Mouse (Mus musculus): ENCODE data around the gene Adcy2. TPM values are rescaled to one million over a fixed set of nuclear protein-coding genes. Genes with fewer than 3 reads are reported as not detected.
A peak's percentile ranks its signal among the peaks of the same experiment; 100 is the strongest.

Adcy2 gene
- polyA plus RNA-seq, 1 experiment from 2014 or later, result 6.5 TPM

DNA sequence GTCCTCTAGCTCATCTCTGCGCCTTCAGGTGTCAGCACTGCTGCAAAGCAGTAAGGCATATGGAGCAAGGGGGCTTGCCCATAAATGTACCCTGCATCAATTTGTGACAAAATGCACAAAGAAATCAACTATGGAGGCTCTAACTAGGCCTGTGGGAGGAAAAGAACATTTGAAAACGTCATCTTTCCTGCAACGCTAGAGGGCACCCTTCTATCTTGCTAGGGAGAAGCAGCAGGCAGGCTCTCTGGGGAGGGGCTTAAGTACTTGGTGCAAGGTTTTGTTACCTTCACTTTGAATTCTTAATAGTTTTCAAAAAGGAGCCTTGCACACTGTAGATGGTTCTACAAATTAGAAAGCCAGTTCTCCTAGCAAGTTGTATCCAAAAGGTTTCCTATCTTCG is 2.8 kb upstream of the Adcy2 start:
- Histone ChIP-seq H3K36me3 (no peaks in the 10 kb centered on the region), H3K27ac (no peak overlapping the region), H3K9ac (no peak overlapping the region), H3K9me3 (replicated peaks) (no peaks in the 10 kb centered on the region), H3K27me3 (peaks cover 23% of the 10 kb centered on the region), H3K4me1 (peaks cover 25% of the 10 kb centered on the region), H3K4me3 (replicated peaks) (no peak overlapping the region), H3K4me2 (no peak overlapping the region)
- WGBS, result 23% methylated on average over 4 of the region's 4 CpGs
- no peak for ATAC-seq (replicated peaks; ENCODE audit: low FRiP score)

DNA sequence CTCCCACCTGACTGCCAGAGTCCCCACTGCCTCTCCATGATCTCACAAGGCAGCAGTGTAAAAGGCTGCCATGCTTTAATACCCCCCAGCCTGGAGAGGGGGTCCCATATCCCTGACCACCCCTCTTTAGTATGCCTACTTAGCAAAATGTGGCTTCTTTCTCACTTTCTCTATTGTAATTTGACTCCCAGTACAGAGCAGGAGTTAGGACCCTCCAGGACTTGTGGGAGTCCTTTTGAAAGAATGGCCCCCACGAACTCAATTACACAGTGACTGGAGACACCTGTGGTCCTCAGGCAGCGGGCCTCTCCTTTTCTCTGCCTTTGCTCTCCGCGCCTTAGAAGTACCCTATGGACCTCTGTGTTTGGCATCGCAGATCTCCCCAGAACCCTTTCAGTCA is 485 bp upstream of the Adcy2 start:
- Histone ChIP-seq H3K27ac (peak overlapping the region; percentile 76), H3K27me3 (peaks cover 23% of the 10 kb centered on the region), H3K4me1 (peaks cover 25% of the 10 kb centered on the region), H3K9ac (0 out of 2 replicates have a peak overlapping the region, but pooled peaks have one; percentile 62), H3K4me3 (replicated peaks) (peak overlapping the region; percentile 73), H3K36me3 (no peaks in the 10 kb centered on the region), H3K4me2 (peak overlapping the region; percentile 89), H3K9me3 (replicated peaks) (no peaks in the 10 kb centered on the region)
- peak; percentile 53 for ATAC-seq (replicated peaks; ENCODE audit: low FRiP score)
- WGBS, result 24% methylated on average over 5 of the region's 5 CpGs

DNA sequence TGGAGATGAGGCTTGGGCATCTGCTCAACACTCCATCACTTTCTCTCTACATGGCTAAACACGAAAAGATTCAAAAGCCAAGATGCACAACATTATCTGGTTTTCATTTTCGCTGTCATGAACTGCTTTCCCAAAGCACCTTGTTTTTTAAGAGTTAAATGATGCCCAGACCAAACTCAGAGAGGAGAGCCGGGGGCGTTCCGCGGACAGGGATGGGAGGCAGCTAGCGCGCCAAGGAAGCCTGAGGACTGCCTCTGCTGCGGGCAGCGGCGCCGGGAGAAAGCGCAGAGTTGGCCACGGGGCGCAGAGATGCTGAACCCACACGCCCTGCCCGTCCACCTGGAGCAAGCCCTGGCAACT is 803 bp downstream of the Adcy2 start:
- Histone ChIP-seq H3K27ac (peak overlapping the region; percentile 76), H3K27me3 (peaks cover 23% of the 10 kb centered on the region), H3K9me3 (replicated peaks) (no peaks in the 10 kb centered on the region), H3K36me3 (no peaks in the 10 kb centered on the region), H3K4me2 (peak overlapping the region; percentile 89), H3K4me3 (replicated peaks) (peak overlapping the region; percentile 73), H3K9ac (peak overlapping the region; percentile 62), H3K4me1 (peaks cover 25% of the 10 kb centered on the region)
- WGBS, result under 1% methylated on average over 17 of the region's 17 CpGs
- ATAC-seq (replicated peaks; ENCODE audit: low FRiP score), result peak; percentile 15

DNA sequence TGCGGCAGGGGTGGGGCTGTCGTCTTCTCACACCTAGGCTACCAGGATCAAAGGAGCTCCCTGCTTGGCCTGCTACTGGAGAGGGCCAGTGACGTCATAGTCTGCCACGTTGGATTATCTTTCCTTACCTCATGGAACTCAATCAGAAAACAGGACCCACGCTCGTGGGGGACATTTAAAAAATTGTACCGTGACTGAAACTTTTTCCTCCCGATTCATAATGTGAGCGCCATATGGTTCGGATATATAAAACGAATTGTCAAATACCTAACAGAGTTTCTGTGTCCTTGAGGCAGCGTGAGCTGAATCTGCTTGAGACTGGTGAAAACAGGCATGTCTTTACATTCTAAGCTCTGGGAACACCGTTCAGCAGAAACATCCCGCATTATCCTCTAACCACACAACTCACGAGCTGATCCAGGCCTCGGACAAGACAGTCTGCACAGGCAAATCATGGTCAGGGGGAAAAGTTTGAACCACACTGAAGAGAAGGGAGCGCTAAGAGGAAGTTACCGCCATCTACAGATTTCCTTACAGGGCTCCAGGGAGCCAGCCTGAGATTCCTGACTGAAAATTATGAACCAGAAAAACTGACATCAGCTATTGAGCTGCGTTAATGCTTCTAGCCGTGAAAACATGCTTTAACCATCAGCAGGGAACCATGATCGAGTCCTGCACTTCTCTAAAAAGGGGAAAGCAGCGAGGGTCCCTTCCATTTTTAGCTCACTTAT is 1.4 kb downstream of the Adcy2 start:
- Histone ChIP-seq H3K27me3 (peaks cover 23% of the 10 kb centered on the region), H3K9me3 (replicated peaks) (no peaks in the 10 kb centered on the region), H3K4me2 (peak overlapping the region; percentile 89), H3K27ac (0 out of 2 replicates have a peak overlapping the region, but pooled peaks have one; percentile 76), H3K9ac (peak overlapping the region; percentile 62), H3K36me3 (no peaks in the 10 kb centered on the region), H3K4me3 (replicated peaks) (peak overlapping the region; percentile 73), H3K4me1 (peaks cover 25% of the 10 kb centered on the region)
- 3% methylated on average over 22 of the region's 22 CpGs for WGBS
- ATAC-seq (replicated peaks; ENCODE audit: low FRiP score), result no peak

DNA sequence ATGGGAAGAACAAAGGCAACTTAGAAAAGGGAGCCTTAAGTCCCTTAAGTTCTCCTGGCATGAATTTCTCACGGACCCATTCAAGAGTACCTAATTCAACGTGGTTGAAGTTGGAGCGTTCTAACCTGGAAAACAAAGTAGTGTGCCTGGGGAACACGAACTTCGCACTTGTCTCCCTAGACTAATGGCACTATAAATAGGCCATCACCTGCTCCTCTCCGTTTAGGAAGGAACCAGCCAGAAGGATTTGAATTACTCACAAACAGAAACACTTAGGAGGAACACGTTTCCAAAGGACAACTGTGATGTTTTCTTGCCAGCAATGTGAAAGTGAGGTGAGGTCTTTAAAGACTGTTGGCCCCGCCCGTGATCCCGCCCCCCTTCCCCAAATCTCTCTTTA is 2.0 kb downstream of the Adcy2 start:
- Histone ChIP-seq H3K36me3 (no peaks in the 10 kb centered on the region), H3K27ac (no peak overlapping the region), H3K4me3 (replicated peaks) (peak overlapping the region; percentile 73), H3K9ac (no peak overlapping the region), H3K4me2 (peak overlapping the region; percentile 89), H3K4me1 (peaks cover 25% of the 10 kb centered on the region), H3K27me3 (peaks cover 23% of the 10 kb centered on the region), H3K9me3 (replicated peaks) (no peaks in the 10 kb centered on the region)
- WGBS, result 10% methylated on average over 10 of the region's 10 CpGs
- ATAC-seq (replicated peaks; ENCODE audit: low FRiP score), result no peak

DNA sequence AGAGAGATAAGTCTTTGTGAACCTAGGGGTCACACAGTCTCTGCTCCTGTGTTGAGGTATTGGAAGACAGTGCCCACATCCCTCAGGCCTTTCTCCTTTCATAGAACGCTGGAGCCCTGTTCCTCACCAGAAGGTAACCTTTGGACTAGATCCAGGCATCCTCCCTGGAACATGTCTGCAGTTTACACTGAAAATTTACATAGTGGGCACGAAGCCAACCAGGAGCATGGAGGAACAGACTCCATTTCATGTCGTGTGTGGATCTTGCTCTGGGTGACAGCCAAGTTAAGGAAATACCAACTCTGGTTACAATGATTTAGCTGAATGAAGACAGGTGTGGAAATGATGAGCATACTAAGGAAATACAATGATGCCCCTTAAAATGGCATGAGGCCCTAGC is 2.7 kb downstream of the Adcy2 start:
- H3K4me2 ChIP-seq, result no peak overlapping the region
- H3K9me3 ChIP-seq (replicated peaks), result no peaks in the 10 kb centered on the region
- peaks cover 25% of the 10 kb centered on the region for H3K4me1 ChIP-seq
- peaks cover 23% of the 10 kb centered on the region for H3K27me3 ChIP-seq
- 62% methylated on average over 3 of the region's 3 CpGs for WGBS
- H3K9ac ChIP-seq, result no peak overlapping the region
- no peaks in the 10 kb centered on the region for H3K36me3 ChIP-seq
- H3K27ac ChIP-seq, result no peak overlapping the region
- no peak for ATAC-seq (replicated peaks; ENCODE audit: low FRiP score)
- no peak overlapping the region for H3K4me3 ChIP-seq (replicated peaks)

DNA sequence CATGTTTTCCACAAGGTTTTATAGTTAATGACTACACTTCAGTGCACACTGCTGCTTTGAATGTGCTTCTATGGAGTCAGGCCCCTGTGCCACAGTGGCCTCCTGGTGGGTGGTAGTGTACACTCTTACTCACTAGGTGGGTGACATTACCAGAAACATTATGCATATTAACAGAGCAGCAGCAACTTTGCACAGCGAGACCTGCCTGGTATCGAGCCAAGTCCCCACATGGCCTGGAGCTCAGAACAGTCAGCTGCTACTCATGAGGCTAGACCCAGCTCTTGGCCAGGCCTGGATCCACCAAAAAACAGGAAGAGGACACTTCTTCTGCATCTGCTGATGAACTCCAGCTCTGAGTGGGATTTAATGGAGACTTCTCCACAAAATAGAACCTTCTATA is 13.6 kb downstream of the Adcy2 start:
- no peaks in the 10 kb centered on the region for H3K36me3 ChIP-seq
- no peak for ATAC-seq (replicated peaks; ENCODE audit: low FRiP score)
- H3K4me2 ChIP-seq, result no peak overlapping the region
- H3K9ac ChIP-seq, result no peak overlapping the region
- no peak overlapping the region for H3K27ac ChIP-seq
- H3K9me3 ChIP-seq (replicated peaks), result no peaks in the 10 kb centered on the region
- WGBS, result 87% methylated on average over 2 of the region's 2 CpGs
- H3K4me3 ChIP-seq (replicated peaks), result no peak overlapping the region
- H3K4me1 ChIP-seq, result no peaks in the 10 kb centered on the region
- H3K27me3 ChIP-seq, result no peaks in the 10 kb centered on the region

DNA sequence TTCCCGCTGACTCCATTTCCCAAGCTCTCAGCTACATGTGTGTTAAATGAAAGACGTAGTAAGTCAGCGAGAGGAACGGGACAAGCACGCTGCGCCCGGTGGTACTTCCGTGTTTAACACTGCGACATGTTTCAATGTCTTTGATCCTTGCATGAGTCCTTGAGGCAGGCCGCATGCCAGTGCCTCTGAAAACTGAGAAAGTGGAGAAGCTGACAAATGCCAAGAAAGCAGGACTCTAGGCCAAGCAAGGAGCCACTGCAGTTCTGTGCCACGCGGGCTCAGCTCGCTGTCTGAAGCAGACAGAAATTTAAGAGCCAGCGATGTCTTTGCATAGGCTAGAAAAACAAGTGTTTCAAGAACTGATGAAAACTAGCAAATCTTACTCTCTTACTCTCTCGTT is 15.3 kb downstream of the Adcy2 start:
- Histone ChIP-seq H3K36me3 (no peaks in the 10 kb centered on the region), H3K4me1 (no peaks in the 10 kb centered on the region), H3K4me3 (replicated peaks) (no peak overlapping the region), H3K27ac (no peak overlapping the region), H3K4me2 (no peak overlapping the region), H3K9ac (no peak overlapping the region), H3K27me3 (no peaks in the 10 kb centered on the region), H3K9me3 (replicated peaks) (no peaks in the 10 kb centered on the region)
- ATAC-seq (replicated peaks; ENCODE audit: low FRiP score), result no peak
- WGBS, result 81% methylated on average over 15 of the region's 15 CpGs

DNA sequence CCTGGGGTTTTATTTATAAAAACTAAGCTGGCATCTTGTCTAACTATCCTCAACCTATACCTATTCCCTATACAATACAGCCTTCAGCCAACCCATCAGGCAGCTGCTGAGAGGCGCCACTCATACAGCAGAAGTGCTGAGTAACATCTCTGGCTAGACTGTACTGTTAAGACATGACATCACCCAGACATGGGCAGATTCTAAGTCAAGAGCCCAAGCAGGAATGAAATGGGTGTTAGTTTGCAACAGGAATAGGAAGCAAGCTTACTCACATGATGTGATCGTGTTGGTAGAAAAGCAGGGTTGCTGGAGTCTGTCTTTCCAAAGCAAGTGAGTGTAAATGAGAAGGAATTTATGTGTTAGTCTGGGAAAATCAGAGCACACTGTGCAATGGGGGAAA is 18.3 kb downstream of the Adcy2 start:
- H3K4me2 ChIP-seq, result no peak overlapping the region
- H3K9ac ChIP-seq, result no peak overlapping the region
- H3K27ac ChIP-seq, result no peak overlapping the region
- H3K4me3 ChIP-seq (replicated peaks), result no peak overlapping the region
- no peaks in the 10 kb centered on the region for H3K27me3 ChIP-seq
- ATAC-seq (replicated peaks; ENCODE audit: low FRiP score), result no peak
- H3K9me3 ChIP-seq (replicated peaks), result no peaks in the 10 kb centered on the region
- no peaks in the 10 kb centered on the region for H3K4me1 ChIP-seq
- no peaks in the 10 kb centered on the region for H3K36me3 ChIP-seq
- 93% methylated on average over 2 of the region's 2 CpGs for WGBS

DNA sequence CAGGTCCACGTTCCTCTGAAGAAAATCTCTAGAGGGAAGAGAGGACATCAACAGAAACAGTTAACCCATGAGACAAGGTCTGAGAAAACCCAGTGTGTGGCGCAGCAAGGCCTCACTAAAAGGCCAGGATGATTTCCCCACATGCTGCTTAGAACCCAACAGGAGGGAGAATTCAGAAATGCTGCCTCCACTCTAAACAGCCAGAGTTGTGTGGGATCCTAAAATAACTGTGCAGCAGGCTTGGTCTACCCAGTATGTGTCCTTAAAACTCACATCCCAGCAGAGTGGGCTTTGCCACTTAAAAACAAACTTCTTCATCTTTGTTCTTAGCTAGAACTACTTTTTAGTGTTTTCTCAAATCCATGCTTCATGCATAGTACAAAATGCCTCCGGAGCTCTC is 26.2 kb downstream of the Adcy2 start:
- Histone ChIP-seq H3K36me3 (no peaks in the 10 kb centered on the region), H3K27me3 (no peaks in the 10 kb centered on the region), H3K27ac (no peak overlapping the region), H3K9me3 (replicated peaks) (no peaks in the 10 kb centered on the region), H3K4me3 (replicated peaks) (no peak overlapping the region), H3K4me1 (no peaks in the 10 kb centered on the region), H3K4me2 (no peak overlapping the region), H3K9ac (no peak overlapping the region)
- ATAC-seq (replicated peaks; ENCODE audit: low FRiP score), result no peak
- WGBS, result 56% methylated on average over 3 of the region's 3 CpGs

DNA sequence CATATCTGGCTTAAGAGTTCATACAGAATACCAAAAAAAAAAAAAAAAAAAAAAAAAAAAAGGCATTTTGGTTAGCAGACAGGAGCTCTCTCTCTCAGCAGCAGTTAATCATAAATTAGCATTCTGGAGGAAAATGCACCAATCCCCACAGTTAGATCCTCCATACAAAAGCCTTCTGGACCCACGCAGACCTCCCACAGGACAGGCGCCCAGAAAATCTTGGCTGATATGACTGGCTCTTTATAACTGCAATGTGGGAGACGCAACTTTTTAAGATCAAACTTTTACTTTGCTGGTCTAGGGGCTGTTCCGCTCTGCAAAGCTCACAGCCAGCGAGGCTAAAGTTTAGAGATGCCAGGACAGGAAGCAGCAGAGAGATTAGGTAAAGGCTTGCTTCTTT is 37.8 kb downstream of the Adcy2 start:
- 65% methylated on average over 5 of the region's 5 CpGs for WGBS
- Histone ChIP-seq H3K4me2 (no peak overlapping the region), H3K36me3 (no peaks in the 10 kb centered on the region), H3K27me3 (no peaks in the 10 kb centered on the region), H3K4me3 (replicated peaks) (no peak overlapping the region), H3K27ac (no peak overlapping the region), H3K4me1 (no peaks in the 10 kb centered on the region), H3K9ac (no peak overlapping the region), H3K9me3 (replicated peaks) (no peaks in the 10 kb centered on the region)
- no peak for ATAC-seq (replicated peaks; ENCODE audit: low FRiP score)

DNA sequence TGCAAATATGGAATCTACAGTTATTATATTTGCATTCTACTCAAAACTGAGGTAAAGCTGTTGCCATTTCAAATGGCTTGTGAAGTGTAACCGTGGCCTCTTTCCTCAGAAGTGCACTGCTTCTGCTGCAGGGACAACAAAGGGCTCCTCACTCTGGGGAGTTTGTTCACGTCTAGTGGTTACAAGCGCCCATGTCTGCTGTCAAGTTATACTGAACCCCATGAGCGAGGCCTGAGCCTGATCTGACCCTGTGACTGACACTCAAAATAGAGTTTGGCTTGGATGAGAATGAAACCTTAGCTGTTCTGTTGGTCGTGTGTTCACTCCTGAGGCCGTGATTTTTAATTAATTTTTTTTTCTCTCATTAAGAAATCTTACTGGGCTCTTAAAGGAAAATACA is 38.8 kb downstream of the Adcy2 start:
- H3K9me3 ChIP-seq (replicated peaks), result no peaks in the 10 kb centered on the region
- no peaks in the 10 kb centered on the region for H3K27me3 ChIP-seq
- no peak overlapping the region for H3K4me3 ChIP-seq (replicated peaks)
- 69% methylated on average over 6 of the region's 6 CpGs for WGBS
- no peaks in the 10 kb centered on the region for H3K4me1 ChIP-seq
- H3K9ac ChIP-seq, result no peak overlapping the region
- no peak overlapping the region for H3K4me2 ChIP-seq
- no peaks in the 10 kb centered on the region for H3K36me3 ChIP-seq
- ATAC-seq (replicated peaks; ENCODE audit: low FRiP score), result no peak
- H3K27ac ChIP-seq, result no peak overlapping the region

DNA sequence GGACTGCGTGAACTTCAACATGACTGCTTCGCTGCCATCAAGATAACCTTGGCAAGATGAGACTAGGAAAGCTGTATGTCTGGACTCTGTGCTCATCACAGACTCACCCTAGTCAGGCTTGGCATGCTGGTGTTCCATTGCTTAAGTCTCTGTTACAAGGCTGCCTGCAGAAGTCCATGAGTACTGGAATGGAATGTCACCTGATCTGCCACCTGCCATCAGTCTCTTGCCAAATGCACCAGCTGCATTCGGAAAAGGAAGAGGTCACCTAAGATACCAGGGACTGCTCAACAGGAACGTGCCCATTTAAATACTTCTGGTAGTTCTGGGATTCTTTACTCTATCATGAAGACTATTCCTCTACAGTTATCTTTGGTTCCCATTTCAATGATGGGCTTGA is 39.9 kb downstream of the Adcy2 start:
- Histone ChIP-seq H3K9me3 (replicated peaks) (no peaks in the 10 kb centered on the region), H3K4me3 (replicated peaks) (no peak overlapping the region), H3K27me3 (no peaks in the 10 kb centered on the region), H3K9ac (no peak overlapping the region), H3K27ac (no peak overlapping the region), H3K4me2 (no peak overlapping the region), H3K36me3 (no peaks in the 10 kb centered on the region), H3K4me1 (no peaks in the 10 kb centered on the region)
- no peak for ATAC-seq (replicated peaks; ENCODE audit: low FRiP score)
- 84% methylated on average over 4 of the region's 4 CpGs for WGBS
